Mouse (Mus musculus) midbrain, embryonic 10.5 days (tissue): ENCODE data around the gene Podxl. TPM values are rescaled to one million over a fixed set of nuclear protein-coding genes. Genes with fewer than 3 reads are reported as not detected.

Source experiments
- polyA plus RNA-seq: library from polyadenylated mRNA; unstranded; fragments of >200 nt; fragmentation: Nextera tagmentation; extraction: Ambion mirVana; gene quantifications from 2 replicates; pipeline ENCODE4 v1.2.1, GENCODE M21; 2016

Gene Podxl
- polyA plus RNA-seq, 1 experiment from 2014 or later = 22.4 TPM

Other genes starting within 250 kb of the Podxl start
- 221 and 226 TPM in 2 replicates for gene Mkln1, start 165.2 kb downstream of the Podxl start, polyA plus RNA-seq